Mouse (Mus musculus): ENCODE data around the gene Cacna2d2.

Gene Cacna2d2

DNA sequence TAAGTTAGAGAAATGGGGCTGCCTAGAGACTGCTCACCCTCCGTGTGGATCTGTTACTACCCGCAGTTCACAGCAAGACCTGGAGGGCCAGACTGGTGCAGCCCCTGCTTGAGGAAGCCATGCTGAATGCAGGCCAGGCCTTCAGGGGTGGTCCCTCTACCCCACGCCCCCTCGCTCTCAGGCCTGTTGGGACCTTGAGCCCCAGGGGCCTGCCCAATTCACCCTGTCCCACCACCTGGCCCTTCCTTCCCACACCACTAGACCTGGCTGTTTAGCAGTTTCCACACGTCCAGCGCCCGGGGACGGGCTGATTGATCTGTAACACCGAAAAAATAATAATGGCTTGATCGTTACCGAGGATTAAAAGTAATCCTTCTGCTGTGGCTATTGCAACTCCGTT, 94.8 kb downstream of the Cacna2d2 start:
- in situ Hi-C loops (cut with MboI) = no loop called here

DNA sequence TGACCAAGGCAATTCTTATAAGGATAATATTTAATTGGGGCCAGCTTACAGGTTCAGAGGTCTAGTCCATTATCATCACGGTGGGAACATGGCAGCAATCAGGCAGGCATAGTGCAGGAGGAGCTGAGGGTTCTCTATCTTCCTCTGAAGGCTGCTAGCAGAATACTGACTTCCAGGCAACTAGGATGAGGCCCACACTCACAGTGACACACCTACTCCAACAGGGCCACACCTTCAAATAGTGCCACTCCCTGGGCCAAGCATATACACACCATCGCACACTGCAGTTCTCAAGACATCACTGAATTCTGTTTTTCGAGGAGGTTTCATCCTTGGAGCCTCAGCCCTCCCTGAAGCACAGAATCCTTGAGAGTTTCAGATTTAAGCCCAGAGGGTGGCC, 96.9 kb downstream of the Cacna2d2 start:
- in situ Hi-C loops (cut with MboI) = no loop called here

DNA sequence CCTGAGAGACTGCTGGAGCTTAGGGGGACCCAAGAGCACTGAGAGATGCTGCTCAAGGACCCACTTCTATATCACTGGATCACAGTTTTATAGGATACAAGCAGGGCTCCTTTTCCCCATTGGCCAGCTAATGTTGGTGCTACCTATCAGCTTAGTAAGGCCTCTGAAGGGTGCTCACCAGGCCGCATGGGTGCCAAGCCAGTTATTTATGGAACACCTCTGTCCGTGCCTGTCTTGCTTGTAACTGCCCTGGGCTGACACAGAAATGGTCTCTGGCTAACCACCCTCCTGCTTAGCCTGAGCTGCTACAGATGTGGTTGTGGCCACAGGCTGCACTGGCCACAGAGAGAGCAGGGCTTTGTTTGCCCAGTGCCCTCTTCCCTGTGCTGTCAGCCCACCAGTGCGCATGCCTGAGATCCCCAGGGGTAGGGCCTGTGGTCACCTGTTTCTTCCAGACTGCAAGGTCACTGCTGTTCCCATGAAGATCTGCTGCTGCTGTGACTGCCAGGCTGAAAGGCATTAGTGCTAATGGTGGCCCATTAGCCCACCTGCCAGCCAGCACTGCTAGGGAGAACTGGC, 101.4 kb downstream of the Cacna2d2 start:
- in situ Hi-C loops (cut with MboI) = no loop called here

DNA sequence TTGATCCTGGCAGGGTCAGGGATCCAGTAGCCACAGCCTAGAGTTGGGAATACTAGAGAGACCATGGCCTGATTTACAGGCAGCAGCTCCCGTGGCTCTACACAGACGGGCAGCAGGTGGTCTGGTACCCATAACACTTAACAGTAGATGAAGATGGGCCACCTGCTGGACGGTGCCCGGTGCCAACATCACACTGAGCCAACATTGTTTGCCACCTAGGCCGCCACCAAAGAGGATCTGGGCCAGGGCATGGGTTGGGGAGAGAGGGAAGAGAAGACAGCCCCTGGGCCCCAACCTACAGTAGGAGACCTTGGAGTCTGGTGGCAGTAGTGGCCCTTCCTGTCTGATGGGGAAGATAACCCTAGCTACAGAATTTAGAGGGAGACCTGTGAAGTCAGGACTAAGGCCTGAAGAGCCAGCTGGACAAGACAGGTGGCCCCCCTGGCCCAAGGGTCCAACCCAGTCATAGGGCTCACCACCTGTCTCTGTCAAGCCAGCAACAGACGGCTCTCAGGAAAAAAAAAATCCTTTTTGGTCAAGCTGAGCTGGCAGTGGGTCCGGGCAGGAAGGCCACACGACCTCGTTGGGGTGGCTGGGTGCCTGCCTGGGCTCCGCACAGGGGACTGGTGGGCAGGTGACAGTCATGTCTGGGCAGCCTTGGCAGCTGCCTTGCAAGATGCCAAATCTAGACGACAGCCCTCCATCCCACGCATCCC, 102.9 kb downstream of the Cacna2d2 start:
- in situ Hi-C loops (cut with MboI) = no loop called here

DNA sequence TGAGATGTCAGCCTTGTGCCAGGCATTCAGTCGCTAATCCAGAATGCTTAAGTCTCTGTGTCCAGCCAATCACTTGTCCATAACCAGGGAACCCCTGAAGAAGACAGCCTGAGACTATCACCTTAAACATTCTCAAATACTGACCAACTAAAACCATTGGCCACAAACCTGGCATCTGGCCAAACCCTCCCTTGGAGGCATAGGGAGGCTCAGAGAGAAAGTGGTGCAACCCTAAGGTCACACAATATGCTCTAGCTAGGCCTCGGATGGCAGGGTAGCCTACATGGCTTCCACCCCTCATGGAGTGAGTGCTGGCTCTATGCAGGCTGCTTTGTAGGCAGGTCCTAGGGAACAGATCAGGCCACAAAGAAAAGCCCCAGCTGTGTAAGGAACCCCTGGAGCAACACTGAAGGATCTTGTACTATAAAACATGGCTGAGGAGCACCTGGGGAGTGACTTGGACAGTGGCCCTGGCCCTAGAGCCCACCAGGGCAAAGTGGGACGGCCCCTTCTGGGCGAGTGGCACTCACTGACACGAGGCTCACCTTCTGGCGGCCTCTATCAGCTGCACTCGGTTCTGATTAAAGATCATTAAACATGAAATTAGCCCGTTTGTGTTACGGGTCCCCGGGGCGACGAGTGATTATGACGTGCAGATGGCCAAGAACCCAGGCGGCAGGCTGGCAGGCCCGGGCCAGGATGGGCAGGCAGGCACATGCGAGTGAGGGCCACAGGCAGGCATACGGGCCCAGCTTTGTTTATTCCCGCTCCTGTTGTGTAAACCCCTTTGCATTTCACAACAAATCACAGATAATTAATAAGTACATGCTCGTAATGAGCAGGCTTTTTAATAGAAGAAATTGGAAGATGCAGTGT, 105.5 kb downstream of the Cacna2d2 start:
- in situ Hi-C loops (cut with MboI) = no loop called here

DNA sequence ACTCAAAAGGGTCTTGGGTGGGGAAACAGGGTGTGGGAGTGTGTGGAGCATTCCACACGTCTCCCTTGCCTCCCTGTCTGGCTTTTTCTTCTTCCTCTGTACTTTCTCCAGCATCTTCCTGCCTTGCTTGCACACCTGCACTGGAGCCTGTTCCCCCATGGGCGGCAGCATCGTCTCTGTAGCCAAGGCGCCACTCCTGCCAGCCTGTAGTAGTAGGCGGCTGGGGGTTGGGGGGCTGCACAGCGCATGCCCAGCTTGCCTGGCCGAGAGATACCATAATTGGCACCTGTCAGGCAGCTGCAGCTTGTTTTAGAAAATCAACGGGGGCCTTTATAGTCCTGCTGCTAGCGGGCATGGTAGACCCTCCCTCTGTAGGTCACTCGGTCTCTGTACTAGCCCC, 108.9 kb downstream of the Cacna2d2 start:
- in situ Hi-C loops (cut with MboI) = no loop called here

DNA sequence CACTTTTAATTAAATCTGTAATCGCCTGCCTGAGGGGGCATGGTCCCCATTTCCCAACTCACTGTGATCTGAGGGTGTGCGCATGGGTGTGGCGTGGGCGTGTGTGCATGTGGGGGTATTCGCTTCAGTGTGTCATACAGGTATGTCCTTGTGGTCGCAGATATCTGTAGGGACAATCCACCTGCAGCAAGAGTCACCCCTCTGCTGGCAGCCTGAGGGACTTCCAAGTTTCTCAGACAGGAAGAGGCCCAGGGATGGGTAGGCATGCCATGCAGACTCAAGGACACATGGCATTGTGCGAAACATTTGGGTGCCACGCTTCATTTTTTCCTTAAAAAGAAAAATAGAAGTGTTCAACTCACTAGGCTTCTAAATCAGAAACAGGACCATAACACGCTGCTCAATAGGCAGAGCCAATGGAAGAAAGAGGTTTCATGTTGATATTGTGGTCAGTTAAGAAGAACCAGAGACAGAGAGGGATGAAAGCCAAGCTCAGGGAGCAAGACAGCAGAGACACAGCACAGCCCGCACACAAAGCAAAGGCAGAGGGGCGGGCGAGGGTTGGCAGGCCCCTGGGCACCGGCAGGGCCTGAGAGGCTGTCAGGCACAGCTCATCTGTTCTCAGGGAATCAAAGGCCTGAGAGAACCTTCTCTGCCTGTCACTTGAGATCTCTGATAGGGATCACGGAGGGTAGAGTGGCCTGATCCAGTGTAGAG, 111.1 kb downstream of the Cacna2d2 start:
- in situ Hi-C loops (cut with MboI) = no loop called here

DNA sequence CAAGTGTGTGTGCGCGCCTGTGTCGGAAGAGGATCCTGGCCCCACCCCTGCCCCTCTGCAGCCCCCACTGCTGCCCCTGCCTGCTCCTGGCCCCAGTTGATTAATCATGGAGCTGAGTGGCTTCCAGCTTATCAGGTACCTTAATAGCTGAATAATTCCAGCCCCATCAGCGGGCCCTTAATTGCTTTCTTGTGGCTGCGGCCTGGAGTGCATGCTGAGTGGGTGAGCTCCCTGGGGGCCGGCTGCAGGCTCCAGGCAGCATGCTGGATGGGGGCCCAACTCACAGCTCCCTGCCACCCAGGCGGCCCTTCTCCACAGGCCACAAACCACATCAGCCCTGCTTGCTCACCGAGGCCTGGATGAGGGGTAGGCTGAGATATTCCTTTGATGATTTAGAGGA, 112.0 kb downstream of the Cacna2d2 start:
- in situ Hi-C loops (cut with MboI) = no loop called here

DNA sequence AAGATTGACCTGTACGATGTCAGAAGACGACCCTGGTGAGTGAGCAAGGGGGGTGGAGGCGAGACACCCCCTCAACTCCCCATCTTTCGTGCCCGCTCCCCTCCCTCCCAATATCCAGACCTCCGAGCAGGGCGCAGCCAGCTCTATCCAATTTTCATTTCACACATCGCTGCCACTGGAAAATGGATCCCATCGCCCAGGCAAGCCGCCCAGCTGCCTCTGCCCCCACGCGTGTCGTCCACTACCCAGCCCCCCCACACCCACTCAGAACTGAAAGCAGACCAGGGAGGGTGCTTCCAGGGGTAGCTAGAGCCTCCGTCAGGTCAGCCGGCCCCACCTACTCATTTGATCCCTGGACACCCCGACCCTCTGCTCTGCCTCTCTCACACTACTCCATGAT, 112.9 kb downstream of the Cacna2d2 start:
- in situ Hi-C loops (cut with MboI) = no loop called here

DNA sequence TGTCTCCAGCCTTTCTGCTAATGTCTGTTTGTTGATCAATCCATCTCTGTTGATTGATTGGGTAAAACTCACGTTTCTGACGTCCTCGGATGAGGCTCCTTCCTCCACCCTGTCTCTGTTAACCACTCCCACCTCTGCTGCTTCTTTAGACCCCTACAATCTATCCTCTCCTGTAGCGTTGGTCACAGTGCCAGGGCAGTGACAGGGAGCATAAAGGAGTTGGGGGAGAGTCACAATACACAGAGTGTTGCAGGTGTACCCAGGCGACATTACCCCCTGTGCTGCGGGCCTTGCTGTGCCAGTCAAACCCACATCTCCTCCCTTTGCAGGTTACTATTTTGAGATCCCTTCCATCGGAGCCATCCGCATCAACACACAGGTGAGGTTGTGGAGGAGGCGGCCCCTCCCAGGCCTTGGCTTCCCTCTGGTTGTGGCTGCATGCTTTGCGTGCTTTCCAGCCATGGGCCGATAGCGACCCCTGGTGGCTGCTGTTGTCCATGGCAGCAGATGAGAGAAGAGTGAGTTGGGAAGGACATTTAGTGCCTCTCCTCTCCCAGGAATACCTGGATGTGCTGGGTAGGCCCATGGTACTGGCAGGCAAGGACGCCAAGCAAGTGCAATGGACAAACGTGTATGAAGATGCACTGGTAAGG, 115.0 kb downstream of the Cacna2d2 start:
- in situ Hi-C loops (cut with MboI) = no loop called here

DNA sequence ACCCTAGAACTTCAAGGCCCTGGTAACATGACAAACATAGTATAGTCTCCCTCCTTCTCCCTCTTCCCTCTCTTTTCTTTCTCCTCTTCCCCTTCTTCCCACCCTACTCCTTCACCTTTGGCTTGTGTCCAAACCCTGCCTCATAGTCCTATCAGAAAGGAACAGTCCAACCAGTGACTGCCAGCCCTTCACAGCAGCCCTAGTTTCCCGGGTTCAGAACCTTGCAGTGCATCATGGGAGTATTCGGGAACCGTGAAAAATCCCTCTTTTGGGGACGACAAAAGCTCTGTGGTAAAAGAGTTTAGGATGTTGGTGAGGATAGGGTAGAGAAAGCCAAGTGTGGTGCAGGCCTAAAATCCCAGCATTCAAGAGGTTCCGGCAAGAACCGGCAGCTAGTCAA, 120.9 kb downstream of the Cacna2d2 start:
- in situ Hi-C loops (cut with MboI) = no loop called here

DNA sequence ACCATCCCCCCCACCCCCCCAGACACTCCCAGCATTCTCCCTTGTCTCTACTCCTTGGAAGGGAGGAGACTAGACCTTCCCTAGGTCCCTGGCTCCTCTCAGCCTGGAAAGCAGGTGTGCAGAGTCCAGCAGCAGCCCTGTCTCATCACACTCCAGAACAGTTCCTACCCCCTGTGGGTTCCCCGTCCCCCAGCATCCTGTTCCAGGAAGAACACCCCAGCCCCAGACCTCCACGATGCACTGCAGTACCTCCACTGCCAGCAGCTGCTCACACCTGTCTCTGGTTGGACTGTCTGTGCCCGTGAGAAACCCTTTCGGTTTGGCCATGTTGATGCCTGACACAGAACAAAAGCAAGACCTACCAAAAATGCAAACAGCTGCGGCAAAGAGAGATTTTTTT, 121.8 kb downstream of the Cacna2d2 start:
- in situ Hi-C loops (cut with MboI) = no loop called here

DNA sequence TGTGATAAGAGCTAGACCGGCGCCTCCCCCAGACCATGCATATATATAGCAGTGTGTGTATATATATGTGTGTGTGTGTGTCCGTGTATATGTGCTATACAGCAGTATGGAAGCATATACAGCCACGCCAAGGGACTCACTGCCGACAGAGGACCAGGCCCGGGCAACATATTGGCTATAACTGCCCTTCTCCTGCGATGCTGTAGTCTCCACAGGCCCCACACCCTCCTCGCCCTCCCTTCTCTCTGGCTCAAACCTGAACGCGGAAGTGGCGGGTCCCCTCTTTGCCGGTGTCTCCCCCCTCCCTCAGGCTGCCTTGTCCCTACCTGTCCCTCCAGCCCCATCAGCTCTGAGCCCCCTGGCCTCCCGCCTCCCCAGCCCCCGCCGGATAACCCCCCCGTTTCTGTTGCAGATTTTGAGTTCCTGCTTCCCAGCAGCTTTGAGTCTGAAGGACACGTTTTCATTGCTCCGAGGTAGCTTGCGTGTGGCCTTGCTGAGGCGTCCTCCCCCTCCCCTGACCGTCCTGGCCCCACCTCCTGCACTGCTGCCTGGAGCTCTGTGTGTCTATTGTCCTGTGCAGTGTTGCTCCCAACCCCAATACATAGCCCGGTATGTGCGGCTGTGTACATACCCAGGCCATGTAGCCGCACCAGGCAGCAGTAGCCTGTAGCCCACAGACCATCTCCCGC, 122.4 kb downstream of the Cacna2d2 start:
- in situ Hi-C loops (cut with MboI) = no loop called here

DNA sequence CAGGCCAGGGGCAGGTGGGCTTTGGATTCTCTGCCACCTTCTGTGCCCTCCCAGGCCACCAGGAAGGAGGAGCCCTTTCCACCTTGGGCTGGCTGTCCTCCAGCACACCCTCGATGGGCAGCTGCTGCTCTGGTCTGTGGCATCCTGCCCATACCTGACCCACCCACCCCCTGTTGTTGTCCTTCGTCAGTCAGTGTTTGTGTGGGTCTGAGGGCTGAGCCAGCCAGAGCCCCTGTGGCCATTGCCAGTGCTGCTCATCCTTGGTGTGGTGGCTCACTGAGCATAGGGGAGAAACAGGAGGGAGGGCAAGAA, 122.9 kb downstream of the Cacna2d2 start:
- in situ Hi-C loops (cut with MboI) = no loop called here

DNA sequence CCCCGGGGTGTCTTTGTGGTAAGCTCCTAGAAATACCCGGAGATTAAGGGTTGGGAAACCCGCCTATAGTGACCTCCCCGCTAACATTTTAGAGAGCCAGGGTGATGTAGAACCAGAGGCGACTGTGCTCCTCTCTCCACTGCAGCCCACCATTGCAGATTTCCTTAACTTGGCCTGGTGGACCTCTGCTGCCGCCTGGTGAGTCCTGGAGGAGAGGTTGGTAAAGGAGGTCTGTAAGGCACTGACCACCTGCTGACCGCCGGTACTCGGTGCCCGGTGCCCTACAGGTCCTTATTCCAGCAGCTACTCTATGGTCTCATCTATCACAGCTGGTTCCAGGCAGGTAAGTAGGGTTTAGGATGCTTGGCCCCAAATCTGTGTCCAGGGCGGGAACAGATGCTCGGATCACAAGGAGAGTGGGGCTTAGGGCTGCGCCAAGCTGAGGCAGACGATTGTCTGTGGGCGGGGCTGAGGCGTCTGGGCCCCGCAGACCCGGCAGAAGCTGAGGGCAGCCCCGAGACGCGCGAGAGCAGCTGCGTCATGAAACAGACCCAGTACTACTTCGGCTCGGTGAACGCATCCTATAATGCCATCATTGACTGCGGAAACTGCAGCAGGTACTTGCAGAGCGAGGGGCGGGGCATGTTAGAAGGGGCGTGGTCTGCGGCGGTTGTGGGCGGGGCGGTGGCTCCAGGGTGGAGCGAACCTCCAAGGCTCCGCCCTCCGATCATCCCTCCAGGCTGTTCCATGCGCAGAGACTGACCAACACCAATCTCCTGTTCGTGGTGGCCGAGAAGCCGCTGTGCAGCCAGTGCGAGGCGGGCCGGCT, 127.0 kb downstream of the Cacna2d2 start:
- in situ Hi-C loops (cut with MboI) = no loop called here

DNA sequence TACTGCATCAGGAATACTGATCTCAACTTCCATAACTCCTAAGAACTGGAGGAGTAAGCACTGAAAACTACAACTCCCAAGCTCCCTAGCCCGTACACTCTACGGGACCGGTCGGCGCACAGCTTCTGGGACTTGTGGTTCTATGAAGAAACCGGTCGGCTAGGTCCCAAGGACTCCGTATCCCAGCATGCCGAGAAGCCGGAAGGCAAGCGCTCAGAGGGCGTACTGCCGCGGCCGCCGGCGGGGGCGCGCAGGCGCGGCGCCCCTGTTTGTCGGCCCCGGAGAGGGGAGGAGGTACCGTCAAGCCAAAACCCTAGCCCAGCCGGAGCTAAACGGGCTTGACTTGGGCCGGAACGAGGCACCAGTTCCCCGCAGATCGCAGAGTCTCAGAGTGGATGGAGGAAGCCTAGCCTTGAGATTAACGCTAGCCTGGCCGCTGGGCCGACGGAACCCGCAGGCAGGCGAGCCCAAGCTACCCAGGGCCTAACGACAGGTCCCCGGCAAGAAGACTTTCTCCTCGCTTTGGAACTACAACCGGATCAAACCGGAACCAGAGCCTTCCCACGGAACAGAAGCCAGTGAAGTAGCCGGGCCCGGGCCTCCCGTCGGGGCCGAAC, 134.5 kb downstream of the Cacna2d2 start, which contains the start of gene Tmem115:
TSS of gene Tmem115 (plus strand) at position 155 of the 617 bp plus-strand sequence.
- in situ Hi-C loops (cut with MboI) = no loop called here

DNA sequence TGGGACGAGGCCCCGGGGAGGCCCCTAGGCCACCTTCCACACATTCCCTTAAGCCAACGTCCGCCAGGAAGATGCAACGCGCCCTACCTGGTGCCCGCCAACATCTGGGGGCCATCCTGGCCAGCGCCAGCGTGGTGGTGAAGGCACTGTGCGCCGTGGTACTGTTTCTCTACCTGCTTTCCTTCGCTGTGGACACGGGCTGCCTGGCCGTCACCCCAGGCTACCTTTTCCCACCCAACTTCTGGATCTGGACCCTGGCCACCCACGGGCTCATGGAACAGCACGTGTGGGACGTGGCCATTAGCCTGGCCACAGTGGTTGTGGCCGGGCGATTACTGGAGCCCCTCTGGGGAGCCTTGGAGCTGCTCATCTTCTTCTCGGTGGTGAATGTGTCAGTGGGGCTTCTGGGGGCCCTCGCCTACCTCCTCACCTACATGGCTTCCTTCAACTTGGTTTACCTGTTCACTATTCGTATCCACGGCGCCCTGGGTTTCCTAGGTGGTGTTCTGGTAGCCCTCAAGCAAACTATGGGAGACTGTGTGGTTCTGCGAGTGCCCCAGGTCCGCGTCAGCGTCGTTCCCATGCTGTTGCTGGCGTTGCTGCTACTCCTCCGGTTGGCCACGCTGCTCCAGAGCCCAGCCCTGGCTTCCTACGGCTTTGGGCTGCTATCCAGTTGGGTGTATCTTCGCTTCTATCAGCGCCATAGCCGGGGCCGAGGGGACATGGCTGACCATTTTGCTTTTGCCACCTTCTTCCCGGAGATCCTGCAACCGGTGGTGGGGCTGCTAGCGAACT, 135.2 kb downstream of the Cacna2d2 start:
- in situ Hi-C loops (cut with MboI) = no loop called here

DNA sequence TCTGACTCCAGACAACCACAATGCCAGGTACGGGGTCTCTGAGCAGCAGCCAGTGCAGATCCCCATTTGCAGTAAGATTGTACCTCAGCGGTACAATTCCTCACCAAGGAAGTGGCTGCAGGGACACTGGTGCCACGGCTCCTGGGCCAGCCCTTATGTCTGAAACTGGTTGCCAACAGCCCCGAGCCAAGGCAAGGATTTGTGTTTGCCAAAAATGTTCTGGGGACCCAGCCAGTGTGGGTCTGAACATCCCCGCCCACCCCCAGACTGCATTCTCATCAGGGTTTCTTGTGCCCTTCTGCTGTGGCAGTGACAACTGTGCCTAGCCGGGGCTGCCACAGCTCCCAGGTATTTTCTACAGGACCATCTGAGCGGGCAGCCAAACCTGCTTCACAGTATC, 138.8 kb downstream of the Cacna2d2 start:
- in situ Hi-C loops (cut with MboI) = no loop called here

DNA sequence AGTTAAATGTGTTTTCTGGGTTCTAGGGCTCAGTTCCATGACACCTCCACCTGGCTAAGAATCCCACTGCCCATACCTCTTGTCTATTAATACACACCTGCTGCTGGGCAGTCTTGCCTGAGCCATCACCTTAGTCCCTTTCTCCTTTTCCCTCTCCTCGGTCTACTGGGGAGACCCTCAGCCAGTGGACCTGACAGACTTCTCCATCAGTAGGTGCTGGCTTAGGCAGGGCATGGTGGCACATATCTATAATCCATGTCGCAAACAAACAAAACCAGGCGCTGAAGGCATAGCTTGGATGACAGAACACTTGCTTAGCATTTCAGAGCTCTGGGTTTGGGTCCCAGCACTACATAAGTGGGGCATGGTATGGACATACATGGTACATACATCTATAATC, 139.3 kb downstream of the Cacna2d2 start:
- in situ Hi-C loops (cut with MboI) = no loop called here
